In genomic region chr5:115731001-115731731, GRCm38 (mm10) we compare ENCODE assay signal across 8 mouse cellular contexts. TPM values are rescaled to one million over a fixed set of nuclear protein-coding genes. Genes with fewer than 3 reads are reported as not detected.
DNase-seq lines count a peak whose midpoint lies in the region; ATAC-seq and TF ChIP-seq lines count a peak whose summit lies in the region.

Gene Bicdl1 (minus strand): TSS chr5:115731621.

- H3K4me1 ChIP-seq in embryonic facial prominence, embryonic 12.5 days: peaks cover 7% of the 10 kb centered on the region; the same call in 1 of the 2 replicates
- H3K4me1 ChIP-seq in heart, adult 2 months (ENCODE audit: control insufficient read depth, insufficient read depth, low read length): no peaks in the 10 kb centered on the region; the same call in 1 of the 2 replicates
- peaks cover 4% of the 10 kb centered on the region; the same call in 1 of the 2 replicates for H3K4me1 ChIP-seq in kidney, adult 2 months (ENCODE audit: control insufficient read depth, insufficient read depth, low read length)
- peaks cover 21% of the 10 kb centered on the region for H3K4me1 ChIP-seq in limb, embryonic 15.5 days
- H3K4me1 ChIP-seq in midbrain, postnatal 0 days (ENCODE audit: insufficient read depth, low read length): peaks cover 9% of the 10 kb centered on the region; the same call in 1 of the 2 replicates

- no peaks in the 10 kb centered on the region for H3K36me3 ChIP-seq in embryonic facial prominence, embryonic 12.5 days
- no peaks in the 10 kb centered on the region for H3K36me3 ChIP-seq in heart, adult 2 months (ENCODE audit: control insufficient read depth, insufficient read depth, low read length)
- no peaks in the 10 kb centered on the region for H3K36me3 ChIP-seq in kidney, adult 2 months (ENCODE audit: control insufficient read depth, insufficient read depth, low read length)
- H3K36me3 ChIP-seq in limb, embryonic 15.5 days: no peaks in the 10 kb centered on the region
- no peaks in the 10 kb centered on the region for H3K36me3 ChIP-seq in midbrain, postnatal 0 days (ENCODE audit: insufficient read depth, low read length)

- no peak for TF ChIP-seq POLR2A in heart, adult 2 months (IDR thresholded peaks at IDR 0.05; ENCODE audit: insufficient read depth, low read depth, low read length)
- no peak for TF ChIP-seq POLR2A in kidney, adult 2 months (IDR thresholded peaks at IDR 0.05; ENCODE audit: low read depth, low read length)

- WGBS in embryonic facial prominence, embryonic 12.5 days: under 1% methylated on average over 67 of the region's 83 CpGs
- WGBS in heart, adult 2 months: 7% methylated on average over 83 of the region's 83 CpGs
- WGBS in kidney, adult 2 months: 2% methylated on average over 62 of the region's 83 CpGs
- WGBS in limb, embryonic 15.5 days: under 1% methylated on average over 40 of the region's 83 CpGs
- under 1% methylated on average over 50 of the region's 83 CpGs for WGBS in midbrain, postnatal 0 days

- peaks cover 32% of the 10 kb centered on the region for H3K27me3 ChIP-seq in embryonic facial prominence, embryonic 12.5 days
- peaks cover 11% of the 10 kb centered on the region for H3K27me3 ChIP-seq in heart, adult 2 months (ENCODE audit: control insufficient read depth, insufficient read depth, low read length)
- no peaks in the 10 kb centered on the region for H3K27me3 ChIP-seq in kidney, adult 2 months (replicated peaks; ENCODE audit: control insufficient read depth, insufficient read depth, low read length)
- H3K27me3 ChIP-seq in limb, embryonic 15.5 days: peaks cover 42% of the 10 kb centered on the region
- H3K27me3 ChIP-seq in midbrain, postnatal 0 days (ENCODE audit: insufficient read depth, low read length): no peaks in the 10 kb centered on the region

- DNase-seq in 416B (ENCODE audit: low read depth): peak; percentile 72
- peak; percentile 91 for DNase-seq in adrenal gland, postnatal 25 days
- peak; percentile 81 to 89 for DNase-seq in heart, adult 2 months
- peak; percentile 89 for DNase-seq in kidney, adult 2 months
- DNase-seq in midbrain, postnatal 0 days (ENCODE audit: low spot score): peak; percentile 62
- peak; percentile 42 to 50 for DNase-seq in spleen, postnatal 36 days (ENCODE audit: low spot score in 2 of 2)

- intact Hi-C loops in heart, adult 2 months (cut with DNase I): loop anchor here (5.0 kb wide), 1 partner anchor 79 kb away; no protein-coding TSS in a partner anchor

- no peak for TF ChIP-seq EP300 in heart, adult 2 months (IDR thresholded peaks at IDR 0.05; ENCODE audit: insufficient read depth, low read depth, low read length)

- H3K9me3 ChIP-seq in embryonic facial prominence, embryonic 12.5 days: no peaks in the 10 kb centered on the region
- no peaks in the 10 kb centered on the region for H3K9me3 ChIP-seq in limb, embryonic 15.5 days
- no peaks in the 10 kb centered on the region for H3K9me3 ChIP-seq in midbrain, postnatal 0 days (ENCODE audit: low read length)

- 0 out of 2 replicates have a peak within 1 kb of the TSS, but pooled peaks have one; percentile 46 for H3K27ac ChIP-seq in embryonic facial prominence, embryonic 12.5 days
- H3K27ac ChIP-seq in heart, adult 2 months: no peak within 1 kb of the TSS
- peak within 1 kb of the TSS; percentile 79 for H3K27ac ChIP-seq in kidney, adult 2 months (ENCODE audit: insufficient read depth, low read depth, low read length)
- no peak within 1 kb of the TSS for H3K27ac ChIP-seq in limb, embryonic 15.5 days
- H3K27ac ChIP-seq in midbrain, postnatal 0 days (ENCODE audit: low read depth, low read length): peak within 1 kb of the TSS; percentile 97

- no peaks in the 10 kb centered on the region for H3K79me2 ChIP-seq in heart, adult 2 months (replicated peaks; ENCODE audit: control insufficient read depth, insufficient read depth, low read length)

- peak within 1 kb of the TSS; percentile 44 for H3K9ac ChIP-seq in embryonic facial prominence, embryonic 12.5 days
- no peak within 1 kb of the TSS for H3K9ac ChIP-seq in heart, adult 2 months (ENCODE audit: low read depth, low read length)
- no peak within 1 kb of the TSS for H3K9ac ChIP-seq in limb, embryonic 15.5 days
- H3K9ac ChIP-seq in midbrain, postnatal 0 days (replicated peaks; ENCODE audit: low read length, poor library complexity, severe bottlenecking): peak within 1 kb of the TSS; percentile 85

- ATAC-seq in embryonic facial prominence, embryonic 12.5 days (ENCODE audit: insufficient number of reproducible peaks, insufficient read depth, low FRiP score, low TSS enrichment): peak; percentile 75
- ATAC-seq in limb, embryonic 15.5 days (ENCODE audit: insufficient number of reproducible peaks, low FRiP score, low TSS enrichment, low read depth): peak; percentile 77
- ATAC-seq in midbrain, postnatal 0 days (ENCODE audit: low FRiP score): peak; percentile 43

- TF ChIP-seq CTCF in heart, adult 2 months (IDR thresholded peaks at IDR 0.05): 0 out of 2 replicates have a peak, but pooled peaks have one; percentile 4
- no peak for TF ChIP-seq CTCF in kidney, adult 2 months (conservative IDR thresholded peaks at IDR 0.05; ENCODE audit: insufficient read depth, insufficient read length, low read depth, low read length)
- TF ChIP-seq CTCF in midbrain, postnatal 0 days (IDR thresholded peaks at IDR 0.05): no peak

- H3K4me2 ChIP-seq in embryonic facial prominence, embryonic 12.5 days (replicated peaks): peak within 1 kb of the TSS; percentile 99
- H3K4me2 ChIP-seq in limb, embryonic 15.5 days: peak within 1 kb of the TSS; percentile 100
- peak within 1 kb of the TSS; percentile 60 for H3K4me2 ChIP-seq in midbrain, postnatal 0 days (ENCODE audit: low read depth, low read length, poor library complexity, severe bottlenecking)

- peak within 1 kb of the TSS; percentile 57 for H3K4me3 ChIP-seq in embryonic facial prominence, embryonic 12.5 days
- peak within 1 kb of the TSS; percentile 45 for H3K4me3 ChIP-seq in heart, adult 2 months
- peak within 1 kb of the TSS; percentile 68 for H3K4me3 ChIP-seq in kidney, adult 2 months (ENCODE audit: insufficient read depth, low read depth, low read length)
- peak within 1 kb of the TSS; percentile 60 for H3K4me3 ChIP-seq in limb, embryonic 15.5 days
- H3K4me3 ChIP-seq in midbrain, postnatal 0 days (ENCODE audit: low read depth, low read length): peak within 1 kb of the TSS; percentile 87

RNA-seq across cellular contexts. Expression of gene Bicdl1, which starts in this region (rescaled TPM):
- 7.6 and 13.4 TPM in 2 replicates for total RNA-seq in adrenal gland, postnatal 25 days (2021)
- polyA plus RNA-seq in embryonic facial prominence, embryonic 12.5 days (2016; fragmentation: Nextera tagmentation; extraction: Ambion mirVana): 12.4 and 14.1 TPM in 2 replicates
- total RNA-seq in heart, adult 2 months (2021): 1 to 10 TPM; 4.6 to 6.1 TPM
- 10.1 and 10.4 TPM in 2 replicates for polyA plus RNA-seq in heart, adult 2 months (2012; rRNA removed)
- 55.9 and 67.5 TPM in 2 replicates for polyA plus RNA-seq in kidney, adult 2 months (2012; rRNA removed)
- 14.3 and 16.7 TPM in 2 replicates for polyA plus RNA-seq in limb, embryonic 15.5 days (2015; fragmentation: Nextera tagmentation; extraction: Ambion mirVana)
- 185 and 195 TPM in 2 replicates for total RNA-seq in midbrain, postnatal 0 days (2014; rRNA removed)
- 34.4 and 35.7 TPM in 2 replicates for polyA plus RNA-seq in midbrain, postnatal 0 days (2015; fragmentation: Nextera tagmentation; extraction: Ambion mirVana)

Comparison
In these comparisons a context has a peak if more than half of its experiments do, and no peak if none do; other contexts are left out.
1. RNA of gene Bicdl1 (total RNA-seq): 185 to 195 TPM in midbrain, postnatal 0 days; 7.6 to 13.4 TPM in adrenal gland, postnatal 25 days and 4.6 to 6.1 TPM in heart, adult 2 months; every median in the first group is over 10 times any median in the second.
2. H3K27ac ChIP-seq: peak in embryonic facial prominence, embryonic 12.5 days (single experiment), kidney, adult 2 months (single experiment) and midbrain, postnatal 0 days (single experiment); none in heart, adult 2 months (single experiment) and limb, embryonic 15.5 days (single experiment).
3. H3K9ac ChIP-seq: peak in embryonic facial prominence, embryonic 12.5 days (single experiment) and midbrain, postnatal 0 days (single experiment); none in heart, adult 2 months (single experiment) and limb, embryonic 15.5 days (single experiment).
4. Peak in every context shown above with its lines, with median percentiles within 50 percentile points of each other: DNase-seq, ATAC-seq, H3K4me2 ChIP-seq and H3K4me3 ChIP-seq.